Mouse (Mus musculus): ENCODE results near the gene Exoc3l.

The Exoc3l gene

DNA sequence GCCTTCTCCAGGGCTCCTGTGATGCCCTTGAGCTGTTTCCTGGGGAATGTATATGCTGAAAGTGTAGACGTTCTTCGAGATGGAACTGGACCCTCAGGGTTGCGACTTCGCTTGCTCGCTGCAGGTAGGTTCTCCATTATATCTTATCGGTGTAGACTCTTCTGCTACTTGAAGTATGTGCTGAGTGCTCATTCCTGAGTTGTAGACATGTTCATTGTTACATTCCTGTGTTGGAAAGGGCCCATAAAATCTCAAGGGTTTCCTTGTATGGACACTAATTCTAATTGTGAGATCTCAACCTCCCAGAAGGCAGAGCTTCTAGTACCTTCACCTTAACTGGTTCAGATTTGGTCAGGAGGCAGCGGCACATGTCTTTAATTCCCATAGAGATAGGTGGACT, 54.9 kb downstream of the Exoc3l start:
- DNase-seq (ENCODE audit: low read depth in 2 of 2, low spot score in 2 of 2): no peak
